Mouse (Mus musculus): ENCODE data around the gene Eif4a2. TPM values are rescaled to one million over a fixed set of nuclear protein-coding genes. Genes with fewer than 3 reads are reported as not detected.

Eif4a2 gene
- total RNA-seq, 1 experiment: 983 TPM

DNA sequence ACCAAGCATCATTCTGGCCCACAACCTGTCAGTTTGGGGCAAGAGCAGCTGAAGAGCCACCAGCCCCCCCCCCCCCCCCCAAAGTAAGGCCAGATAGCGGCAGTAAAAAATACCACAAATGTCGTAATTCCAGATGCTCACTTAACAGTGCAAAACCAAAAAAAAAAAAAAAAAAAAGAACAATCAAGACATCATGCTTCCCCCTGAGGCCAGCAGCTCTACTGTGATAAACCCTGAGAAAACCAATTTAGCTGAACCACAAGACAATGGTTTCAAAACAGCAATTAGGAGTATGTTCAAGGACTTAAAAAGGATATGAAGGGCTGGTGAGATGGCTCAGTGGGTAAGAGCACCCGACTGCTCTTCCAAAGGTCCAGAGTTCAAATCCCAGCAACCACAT, 54.9 kb downstream of the Eif4a2 start:
- no peak for DNase-seq (ENCODE audit: low read depth, low spot score)
- no peaks in the 10 kb centered on the region for H3K9me3 ChIP-seq (ENCODE audit: control insufficient read depth, insufficient read depth, low read depth, low read length)
- no peak overlapping the region for H3K4me3 ChIP-seq (ENCODE audit: insufficient read depth in 1 of 2, low read depth in 1 of 2, low read length in 2 of 2, poor library complexity in 1 of 2, severe bottlenecking in 1 of 2)
- in situ Hi-C loops (cut with MboI; ENCODE audit: low sequenced_read_pairs in 2 of 2, unreplicated experiment in 2 of 2): loop anchor here in 1 of 2 experiments (25.0 kb wide), 1 partner anchor 250 kb away; no protein-coding TSS in a partner anchor
- H3K4me1 ChIP-seq (ENCODE audit: control insufficient read depth in 2 of 2, insufficient read depth in 2 of 2, low read length in 2 of 2, poor library complexity in 1 of 2): peaks cover 0 to 9% of the 10 kb centered on the region in 2 experiments; a peak in 2 of 4 replicates
- no peaks in the 10 kb centered on the region for H3K36me3 ChIP-seq (ENCODE audit: control insufficient read depth, insufficient read depth, low read length, poor library complexity, severe bottlenecking)
- TF ChIP-seq ZC3H11A (IDR thresholded peaks at IDR 0.05; ENCODE audit: borderline replicate concordance, low read depth, low read length) (no peak), ZNF384 (IDR thresholded peaks at IDR 0.05; ENCODE audit: low read depth, low read length) (no peak), MAFK (IDR thresholded peaks at IDR 0.05; ENCODE audit: insufficient read depth, low read depth, low read length) (no peak), HCFC1 (IDR thresholded peaks at IDR 0.05; ENCODE audit: borderline replicate concordance, insufficient read depth, low read length) (no peak), CHD2 (IDR thresholded peaks at IDR 0.05; ENCODE audit: low read depth, low read length) (no peak)
- H3K27ac ChIP-seq (ENCODE audit: insufficient read depth, low read depth, low read length, poor library complexity, severe bottlenecking): no peak overlapping the region
- H3K9ac ChIP-seq (ENCODE audit: insufficient read depth, low read depth, low read length, poor library complexity, severe bottlenecking): no peak overlapping the region

Other genes starting within 250 kb of the Eif4a2 start
- 17.5 and 20.0 TPM in 2 replicates for gene Tbccd1, start 249.8 kb upstream of the Eif4a2 start, total RNA-seq (2012; rRNA removed)
- gene Dnajb11, start 249.6 kb upstream of the Eif4a2 start, total RNA-seq (2012; rRNA removed): 140 and 155 TPM in 2 replicates
- 1.1 and 1.8 TPM in 2 replicates for gene Ahsg, start 216.2 kb upstream of the Eif4a2 start, total RNA-seq (2012; rRNA removed)
- gene Fetub, start 189.1 kb upstream of the Eif4a2 start, total RNA-seq (2012; rRNA removed): 3.7 and 4.7 TPM in 2 replicates
- gene Hrg, start 156.4 kb upstream of the Eif4a2 start, total RNA-seq (2012; rRNA removed): not detected in 2 replicates
- 0.22 TPM in 1 of 2 replicates, not detected in the other for gene Kng2, start 78.0 kb upstream of the Eif4a2 start, total RNA-seq (2012; rRNA removed)
- 0.32 and 0.49 TPM in 2 replicates for gene Kng1, start 49.6 kb upstream of the Eif4a2 start, total RNA-seq (2012; rRNA removed)
- 51.1 and 71.7 TPM in 2 replicates for gene Rfc4, start 20.3 kb downstream of the Eif4a2 start, total RNA-seq (2012; rRNA removed)
- 0.22 and 0.69 TPM in 2 replicates for gene Adipoq, start 39.1 kb downstream of the Eif4a2 start, total RNA-seq (2012; rRNA removed)
- 7.2 and 7.7 TPM in 2 replicates for gene St6gal1, start 117.3 kb downstream of the Eif4a2 start, total RNA-seq (2012; rRNA removed)